ENCODE assay signal across 18 mouse cellular contexts in genomic region chr2:65116428-65117125, GRCm38 (mm10).
DNase-seq lines count a peak whose midpoint lies in the region; ATAC-seq and TF ChIP-seq lines count a peak whose summit lies in the region.
"Had no signal": no experiment of that assay in that cellular context is flagged by ENCODE, and none has a peak within 500 bp of the region (broad histone marks: within the 10 kb centered on the region; RNA-seq: fewer than 3 reads in every experiment).

No protein-coding gene starts in this region.

- H3K4me2 ChIP-seq in lung, postnatal 0 days (replicated peaks; ENCODE audit: low read depth, low read length): no peak overlapping the region
- H3K4me2 ChIP-seq in liver, embryonic 13.5 days: peak overlapping the region; percentile 21; the same call in 1 of the 2 replicates
- H3K4me2 ChIP-seq in stomach, postnatal 0 days (replicated peaks; ENCODE audit: low read depth): no peak overlapping the region
- no peak overlapping the region for H3K4me2 ChIP-seq in forebrain, postnatal 0 days (ENCODE audit: low read depth)
- H3K4me2 ChIP-seq: limb, embryonic 15.5 days; neural tube, embryonic 15.5 days had no signal

- H3K27me3 ChIP-seq in heart, adult 2 months (ENCODE audit: control insufficient read depth, insufficient read depth, low read length): no peaks in the 10 kb centered on the region
- no peaks in the 10 kb centered on the region for H3K27me3 ChIP-seq in lung, postnatal 0 days (replicated peaks; ENCODE audit: insufficient read depth, low read length)
- H3K27me3 ChIP-seq in liver, embryonic 13.5 days: no peaks in the 10 kb centered on the region
- no peaks in the 10 kb centered on the region for H3K27me3 ChIP-seq in stomach, postnatal 0 days (ENCODE audit: control insufficient read depth, insufficient read depth, low read length)
- no peaks in the 10 kb centered on the region for H3K27me3 ChIP-seq in forebrain, postnatal 0 days (ENCODE audit: insufficient read depth, low read length)
- H3K27me3 ChIP-seq: CH12.LX; limb, embryonic 15.5 days; neural tube, embryonic 15.5 days had no signal

- H3K79me2 ChIP-seq in heart, adult 2 months (replicated peaks; ENCODE audit: control insufficient read depth, insufficient read depth, low read length): no peaks in the 10 kb centered on the region

- intact Hi-C loops in heart, adult 2 months (cut with DNase I): no loop called here
- intact Hi-C loops in left cerebral cortex, postnatal 36 days (cut with DNase I): no loop called here

- no peaks in the 10 kb centered on the region for H3K9me3 ChIP-seq in lung, postnatal 0 days (ENCODE audit: low read length)
- no peaks in the 10 kb centered on the region for H3K9me3 ChIP-seq in liver, embryonic 13.5 days (replicated peaks)
- H3K9me3 ChIP-seq in stomach, postnatal 0 days (ENCODE audit: control insufficient read depth, low read length): no peaks in the 10 kb centered on the region
- no peaks in the 10 kb centered on the region for H3K9me3 ChIP-seq in forebrain, postnatal 0 days (ENCODE audit: low read length)
- H3K9me3 ChIP-seq: limb, embryonic 15.5 days; midbrain, embryonic 10.5 days; neural tube, embryonic 15.5 days had no signal

- no peak for TF ChIP-seq CTCF in heart, adult 2 months (IDR thresholded peaks at IDR 0.05)
- no peak for TF ChIP-seq CTCF in lung, postnatal 0 days (IDR thresholded peaks at IDR 0.05)
- TF ChIP-seq CTCF in lung, adult 2 months (IDR thresholded peaks at IDR 0.05; ENCODE audit: insufficient read depth, low read length): no peak
- no peak for TF ChIP-seq CTCF in stomach, postnatal 0 days (IDR thresholded peaks at IDR 0.05; ENCODE audit: low read depth)
- TF ChIP-seq CTCF in forebrain, postnatal 0 days (IDR thresholded peaks at IDR 0.05; ENCODE audit: low read depth): no peak

- H3K4me3 ChIP-seq in heart, adult 2 months: no peak overlapping the region; the same call in 1 of the 2 replicates
- H3K4me3 ChIP-seq in lung, postnatal 0 days (ENCODE audit: low read depth, low read length): no peak overlapping the region
- H3K4me3 ChIP-seq in lung, adult 2 months (replicated peaks; ENCODE audit: extremely low read depth, low read depth, low read length): no peak overlapping the region
- no peak overlapping the region for H3K4me3 ChIP-seq in liver, embryonic 13.5 days (replicated peaks)
- no peak overlapping the region for H3K4me3 ChIP-seq in stomach, postnatal 0 days (ENCODE audit: low read depth, low read length)
- no peak overlapping the region for H3K4me3 ChIP-seq in forebrain, postnatal 0 days (ENCODE audit: low read depth, low read length)
- H3K4me3 ChIP-seq: limb, embryonic 15.5 days; midbrain, embryonic 10.5 days; neural tube, embryonic 15.5 days had no signal

- TF ChIP-seq EP300 in heart, adult 2 months (IDR thresholded peaks at IDR 0.05; ENCODE audit: insufficient read depth, low read depth, low read length): no peak
- no peak for TF ChIP-seq EP300 in lung, postnatal 0 days (IDR thresholded peaks at IDR 0.05)
- no peak for TF ChIP-seq EP300 in stomach, postnatal 0 days (optimal IDR thresholded peaks at IDR 0.05)

- DNase-seq in heart, adult 2 months: no peak
- no peak for DNase-seq in heart, adult 18-20 months
- peak; percentile 60 for DNase-seq in lung, postnatal 0 days (ENCODE audit: low spot score)
- no peak for DNase-seq in lung, adult 2 months
- DNase-seq in liver, embryonic 13.5 days: no peak
- DNase-seq in stomach, postnatal 0 days (ENCODE audit: low spot score): no peak
- DNase-seq in forebrain, postnatal 0 days: no peak
- no peak for DNase-seq in left cerebral cortex, postnatal 36 days (ENCODE audit: low spot score in 2 of 2)
- DNase-seq: adrenal gland, postnatal 25 days; cerebellum, adult 9-10 months; heart, postnatal 36 days; right cerebral cortex, adult 18-20 months had no signal

- H3K27ac ChIP-seq in heart, adult 2 months: peak overlapping the region; percentile 65
- H3K27ac ChIP-seq in lung, postnatal 0 days (ENCODE audit: low read length): 0 out of 2 replicates have a peak overlapping the region, but pooled peaks have one; percentile 4
- 0 out of 2 replicates have a peak overlapping the region, but pooled peaks have one; percentile 13 for H3K27ac ChIP-seq in liver, embryonic 13.5 days
- no peak overlapping the region for H3K27ac ChIP-seq in stomach, postnatal 0 days (replicated peaks)
- no peak overlapping the region for H3K27ac ChIP-seq in forebrain, postnatal 0 days (ENCODE audit: low read depth, low read length)
- H3K27ac ChIP-seq: limb, embryonic 15.5 days; midbrain, embryonic 10.5 days; neural tube, embryonic 15.5 days had no signal

- WGBS in heart, adult 2 months: 43% methylated on average over 2 of the region's 2 CpGs
- WGBS in lung, postnatal 0 days: 46% methylated on average over 2 of the region's 2 CpGs
- 48% methylated on average over 2 of the region's 2 CpGs for WGBS in lung, adult 2 months
- WGBS in liver, embryonic 13.5 days (ENCODE audit: insufficient replicate concordance): 45% methylated on average over 2 of the region's 2 CpGs
- WGBS in stomach, postnatal 0 days: 52% methylated on average over 2 of the region's 2 CpGs
- 88% methylated on average over 2 of the region's 2 CpGs for WGBS in forebrain, postnatal 0 days

- TF ChIP-seq POLR2A in heart, adult 2 months (IDR thresholded peaks at IDR 0.05; ENCODE audit: insufficient read depth, low read depth, low read length): no peak
- TF ChIP-seq POLR2A in lung, adult 2 months (IDR thresholded peaks at IDR 0.05; ENCODE audit: borderline replicate concordance, extremely low read depth, low read depth, low read length): no peak

- ATAC-seq in lung, postnatal 0 days: peak; percentile 35; the same call in 1 of the 2 replicates
- no peak for ATAC-seq in liver, embryonic 13.5 days (ENCODE audit: low read depth)
- ATAC-seq in stomach, postnatal 0 days (ENCODE audit: low FRiP score, low TSS enrichment): peak; percentile 70; the same call in 1 of the 2 replicates
- no peak for ATAC-seq in forebrain, postnatal 0 days
- ATAC-seq: forebrain, embryonic 16.5 days; hindbrain, embryonic 16.5 days had no signal

- peaks cover 1% of the 10 kb centered on the region; the same call in 1 of the 2 replicates for H3K4me1 ChIP-seq in heart, adult 2 months (ENCODE audit: control insufficient read depth, insufficient read depth, low read length)
- no peaks in the 10 kb centered on the region for H3K4me1 ChIP-seq in lung, postnatal 0 days (ENCODE audit: insufficient read depth, low read depth, low read length)
- H3K4me1 ChIP-seq in lung, adult 2 months (ENCODE audit: control insufficient read depth, insufficient read depth, low read length): peaks cover 19% of the 10 kb centered on the region
- H3K4me1 ChIP-seq in liver, embryonic 13.5 days (replicated peaks): no peaks in the 10 kb centered on the region
- H3K4me1 ChIP-seq in stomach, postnatal 0 days (replicated peaks; ENCODE audit: control insufficient read depth, insufficient read depth): no peaks in the 10 kb centered on the region; the same call in 1 of the 2 replicates
- H3K4me1 ChIP-seq in forebrain, postnatal 0 days (ENCODE audit: insufficient read depth): no peaks in the 10 kb centered on the region
- H3K4me1 ChIP-seq: midbrain, embryonic 10.5 days; neural tube, embryonic 15.5 days had no signal

- peaks cover 23% of the 10 kb centered on the region for H3K36me3 ChIP-seq in heart, adult 2 months (ENCODE audit: control insufficient read depth, insufficient read depth, low read length)
- no peaks in the 10 kb centered on the region for H3K36me3 ChIP-seq in lung, postnatal 0 days (ENCODE audit: insufficient read depth, low read length)
- H3K36me3 ChIP-seq in liver, embryonic 13.5 days: no peaks in the 10 kb centered on the region
- no peaks in the 10 kb centered on the region for H3K36me3 ChIP-seq in stomach, postnatal 0 days (ENCODE audit: control insufficient read depth, insufficient read depth, low read length)
- no peaks in the 10 kb centered on the region for H3K36me3 ChIP-seq in forebrain, postnatal 0 days (ENCODE audit: insufficient read depth)
- H3K36me3 ChIP-seq: limb, embryonic 15.5 days; midbrain, embryonic 10.5 days; neural tube, embryonic 15.5 days had no signal

- no peak overlapping the region for H3K9ac ChIP-seq in heart, adult 2 months (ENCODE audit: low read depth, low read length)
- H3K9ac ChIP-seq in lung, postnatal 0 days (replicated peaks; ENCODE audit: low read depth): no peak overlapping the region
- no peak overlapping the region for H3K9ac ChIP-seq in liver, embryonic 13.5 days
- no peak overlapping the region for H3K9ac ChIP-seq in stomach, postnatal 0 days (ENCODE audit: low read length)
- H3K9ac ChIP-seq in forebrain, postnatal 0 days: no peak overlapping the region
- H3K9ac ChIP-seq: limb, embryonic 15.5 days; neural tube, embryonic 15.5 days had no signal

Comparison
In these comparisons a context has a peak if more than half of its experiments do, and no peak if none do; other contexts are left out.
1. H3K27ac ChIP-seq: peak in heart, adult 2 months (single experiment), lung, postnatal 0 days (single experiment) and liver, embryonic 13.5 days (single experiment); none in stomach, postnatal 0 days (single experiment) and forebrain, postnatal 0 days (single experiment).
2. ATAC-seq: peak in lung, postnatal 0 days (single experiment) and stomach, postnatal 0 days (single experiment); none in liver, embryonic 13.5 days (single experiment) and forebrain, postnatal 0 days (single experiment).